Mouse (Mus musculus) ES-Bruce4 (cell line): Measurements from ENCODE around the gene Hoxb1. TPM values are rescaled to one million over a fixed set of nuclear protein-coding genes. Genes with fewer than 3 reads are reported as not detected.

Experiments used
- H3K27ac ChIP-seq: 2 replicates; pipeline ENCODE4 v1.5.1; 2012; ENCODE audit warnings: low read length, inconsistent platforms; ENCODE audit not compliant: insufficient read depth
- H3K27me3 ChIP-seq: 2 replicates; pipeline ENCODE4 v1.6.1; 2012; ENCODE audit warnings: mild to moderate bottlenecking, low read length, inconsistent platforms; ENCODE audit not compliant: control insufficient read depth, poor library complexity, insufficient read depth, severe bottlenecking
- H3K36me3 ChIP-seq: 2 replicates; pipeline ENCODE4 v1.6.1; 2012; ENCODE audit warnings: inconsistent platforms, mild to moderate bottlenecking, low read length, moderate library complexity; ENCODE audit not compliant: control insufficient read depth, poor library complexity, insufficient read depth, severe bottlenecking
- H3K4me1 ChIP-seq: one replicate; pipeline ENCODE4 v1.8.1; 2011; ENCODE audit warnings: low read length; ENCODE audit not compliant: control insufficient read depth, insufficient read depth
- H3K4me3 ChIP-seq: 2 replicates; pipeline ENCODE4 v1.5.1; 2011; ENCODE audit warnings: low read depth, mild to moderate bottlenecking, low read length
- H3K9ac ChIP-seq: 2 replicates; pipeline ENCODE4 v1.6.1; 2012; ENCODE audit warnings: low read depth, mild to moderate bottlenecking, inconsistent platforms; ENCODE audit not compliant: poor library complexity, severe bottlenecking
- H3K9me3 ChIP-seq: replicated peaks from 2 replicates; pipeline ENCODE4 v1.6.1; 2012; ENCODE audit warnings: mild to moderate bottlenecking, low read length, inconsistent platforms; ENCODE audit not compliant: control insufficient read depth, poor library complexity, insufficient read depth, severe bottlenecking
- CTCF ChIP-seq: IDR thresholded peaks from one replicate; pipeline ENCODE4 v1.8.1; 2011; ENCODE audit warnings: low read depth, low read length
- EP300 ChIP-seq: IDR thresholded peaks from 2 replicates; pipeline ENCODE4 v1.6.1; 2011; ENCODE audit warnings: low read depth, low read length; ENCODE audit not compliant: insufficient read depth
- POLR2A ChIP-seq: IDR thresholded peaks from one replicate; pipeline ENCODE4 v1.8.1; 2011; ENCODE audit warnings: low read length; ENCODE audit not compliant: insufficient read depth
- polyA plus RNA-seq: library from polyadenylated mRNA; stranded (reverse); fragments of >200 nt; gene quantifications from 2 replicates; pipeline ENCODE4 v1.2.4, GENCODE M21; 2011; ENCODE audit warnings: low read depth; ENCODE audit not compliant: missing spikeins, insufficient read depth, insufficient read length

The Hoxb1 gene
- polyA plus RNA-seq, 1 experiment, result not detected

DNA sequence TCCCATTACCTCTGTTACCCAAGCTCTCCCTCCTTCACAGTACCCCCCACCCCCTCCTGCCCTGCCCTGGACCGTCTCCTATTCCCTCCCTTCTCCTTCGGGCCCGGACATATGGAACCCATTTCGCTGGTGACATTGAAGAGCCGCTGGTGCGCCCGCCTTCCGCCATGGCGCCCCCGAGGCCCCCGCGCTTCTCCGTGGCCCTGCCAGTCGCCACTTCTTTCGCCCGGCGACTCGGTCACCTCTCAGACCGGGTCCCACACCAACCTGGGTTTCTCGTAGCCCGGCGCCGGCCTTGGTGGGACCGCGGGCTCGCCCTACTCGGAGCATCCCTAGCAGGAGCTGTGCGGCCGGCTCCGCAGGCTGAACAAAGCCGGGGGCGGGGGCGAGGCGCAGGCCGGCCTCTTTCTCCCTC lies 32.9 kb upstream of the Hoxb1 start:
- Histone ChIP-seq H3K36me3 (no peaks in the 10 kb centered on the region), H3K4me3 (peak overlapping the region; percentile 24), H3K27ac (no peak overlapping the region), H3K9ac (0 out of 2 replicates have a peak overlapping the region, but pooled peaks have one; percentile 18), H3K4me1 (peaks cover 2% of the 10 kb centered on the region), H3K27me3 (peaks cover 61% of the 10 kb centered on the region), H3K9me3 (no peaks in the 10 kb centered on the region)
- no peak for TF ChIP-seq POLR2A

DNA sequence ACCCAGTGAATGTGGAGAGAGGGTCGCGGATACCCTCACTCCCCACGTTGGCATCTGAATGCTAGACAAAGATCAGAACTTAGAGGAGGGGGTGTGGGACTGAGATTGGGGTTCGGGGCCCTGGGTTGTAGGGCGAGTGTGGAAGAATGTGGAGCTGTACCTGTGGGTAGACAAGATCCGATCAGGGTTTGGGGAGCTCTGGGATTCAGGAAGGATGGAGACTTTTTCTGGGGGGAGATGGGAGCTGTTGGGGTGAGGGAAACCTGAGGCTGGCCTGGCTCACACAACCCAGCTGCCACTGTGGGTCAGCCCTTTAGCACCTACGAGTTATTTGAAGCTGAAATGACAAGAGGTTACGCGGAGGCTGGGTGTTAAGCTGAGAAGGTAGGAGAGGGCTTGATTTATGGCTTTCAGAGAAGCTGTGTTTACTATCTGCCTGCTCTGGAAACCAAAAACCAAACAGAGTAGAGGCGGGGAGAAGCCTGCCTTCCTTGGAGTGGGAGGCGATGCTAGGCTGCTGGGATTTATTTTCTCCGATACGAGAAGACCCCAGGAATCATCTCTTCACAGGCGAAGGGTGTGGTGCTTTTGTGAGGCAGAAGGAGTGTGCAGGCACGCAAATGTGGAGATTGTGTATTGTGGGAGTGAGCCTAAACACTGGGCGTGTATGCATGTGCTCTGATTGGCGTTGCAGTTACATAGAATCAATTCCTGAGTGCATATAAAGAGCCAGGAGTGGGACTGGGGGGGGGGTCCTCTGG lies 32.1 kb upstream of the Hoxb1 start:
- Histone ChIP-seq H3K9me3 (no peaks in the 10 kb centered on the region), H3K4me3 (0 out of 2 replicates have a peak overlapping the region, but pooled peaks have one; percentile 24), H3K9ac (no peak overlapping the region), H3K36me3 (no peaks in the 10 kb centered on the region), H3K4me1 (peaks cover 2% of the 10 kb centered on the region), H3K27me3 (peaks cover 61% of the 10 kb centered on the region), H3K27ac (no peak overlapping the region)
- TF ChIP-seq POLR2A (no peak), CTCF (no peak), EP300 (no peak)

DNA sequence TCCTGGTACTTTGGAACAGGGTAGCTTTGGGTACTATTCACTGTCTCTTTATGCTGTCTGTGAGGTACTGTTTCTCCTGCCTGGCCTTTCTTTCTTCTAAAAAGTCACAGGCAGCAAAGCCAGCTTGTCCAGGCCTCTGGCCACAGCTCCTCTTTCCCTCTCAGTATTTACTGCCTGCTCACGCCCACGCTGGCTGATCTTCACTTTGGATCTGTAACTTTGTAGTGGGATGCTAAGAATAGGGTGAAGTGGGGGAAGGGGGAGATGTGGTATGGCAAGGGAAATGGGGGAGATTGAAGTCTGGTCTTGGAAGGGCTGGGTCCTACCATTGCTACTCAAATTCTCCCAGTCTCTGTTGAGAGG lies 31.6 kb upstream of the Hoxb1 start:
- Histone ChIP-seq H3K9me3 (no peaks in the 10 kb centered on the region), H3K4me1 (peaks cover 2% of the 10 kb centered on the region), H3K27me3 (peaks cover 62% of the 10 kb centered on the region), H3K36me3 (no peaks in the 10 kb centered on the region), H3K27ac (no peak overlapping the region), H3K9ac (no peak overlapping the region), H3K4me3 (no peak overlapping the region)
- TF ChIP-seq EP300, result no peak
- no peak for TF ChIP-seq POLR2A
- no peak for TF ChIP-seq CTCF

DNA sequence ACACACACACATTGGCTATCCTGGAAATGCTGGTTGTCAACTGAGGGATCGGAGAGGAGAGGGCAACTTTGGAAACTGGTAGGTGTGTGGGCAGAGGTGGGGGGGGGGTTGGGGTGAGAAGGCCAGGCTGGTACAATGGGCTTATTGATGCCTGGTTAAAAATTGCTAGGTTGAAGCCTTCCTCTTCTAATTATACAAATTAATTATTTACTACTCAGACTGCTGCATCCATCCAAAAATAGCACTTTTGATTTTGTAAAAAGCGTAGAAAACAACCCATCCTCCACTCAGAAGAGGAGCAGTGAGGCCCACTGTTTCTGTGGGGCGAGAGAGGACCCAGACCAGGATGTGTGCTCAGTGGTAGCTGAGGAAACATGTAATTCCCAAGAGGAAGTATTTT lies 30.6 kb upstream of the Hoxb1 start:
- Histone ChIP-seq H3K9ac (no peak overlapping the region), H3K27ac (no peak overlapping the region), H3K27me3 (peaks cover 67% of the 10 kb centered on the region), H3K4me3 (no peak overlapping the region), H3K9me3 (no peaks in the 10 kb centered on the region), H3K36me3 (no peaks in the 10 kb centered on the region), H3K4me1 (peaks cover 2% of the 10 kb centered on the region)
- TF ChIP-seq EP300, result no peak
- no peak for TF ChIP-seq CTCF
- TF ChIP-seq POLR2A, result no peak

DNA sequence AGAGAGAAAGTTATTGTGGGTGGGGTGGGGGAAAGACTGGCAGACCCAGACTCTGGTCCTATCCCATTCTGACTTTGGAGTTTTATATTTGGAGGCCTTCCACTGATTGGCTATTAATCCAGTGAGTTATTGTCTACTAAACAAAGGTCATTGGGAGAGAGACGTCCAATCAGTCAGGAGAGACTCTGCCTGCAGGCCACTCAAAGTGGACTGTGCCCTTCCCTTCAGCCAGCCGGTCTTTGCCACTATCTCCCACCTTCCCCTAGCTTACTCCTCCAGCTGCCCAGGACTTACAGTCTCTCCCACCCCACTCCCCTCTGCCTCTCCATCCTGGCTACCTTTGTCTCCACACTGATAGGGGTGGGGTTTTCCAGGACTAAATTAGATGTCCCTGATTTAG lies 29.0 kb upstream of the Hoxb1 start:
- TF ChIP-seq EP300 (no peak), POLR2A (no peak), CTCF (no peak)
- Histone ChIP-seq H3K9ac (no peak overlapping the region), H3K4me3 (no peak overlapping the region), H3K4me1 (peaks cover 2% of the 10 kb centered on the region), H3K27ac (no peak overlapping the region), H3K27me3 (peaks cover 72% of the 10 kb centered on the region), H3K36me3 (no peaks in the 10 kb centered on the region), H3K9me3 (no peaks in the 10 kb centered on the region)

DNA sequence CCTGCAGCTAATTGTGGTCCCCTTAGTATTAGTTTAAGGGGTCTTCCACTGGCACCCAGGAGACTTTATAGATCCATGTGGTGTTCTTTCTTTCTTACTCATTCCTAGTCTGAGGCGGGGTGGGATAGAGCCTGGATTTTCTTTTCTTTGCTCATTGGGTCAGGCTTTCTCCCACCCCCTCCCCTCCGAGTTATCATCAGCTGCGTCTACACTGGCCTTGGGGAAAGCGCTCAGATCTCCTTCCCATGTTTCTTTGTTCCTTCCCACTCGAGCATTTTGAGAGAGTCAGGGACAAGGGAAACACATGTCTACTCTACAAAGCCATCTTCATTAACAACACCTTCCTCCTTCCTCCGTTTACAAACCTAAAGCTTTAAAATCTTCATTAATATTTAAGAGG lies 28.5 kb upstream of the Hoxb1 start:
- no peak for TF ChIP-seq POLR2A
- no peak for TF ChIP-seq CTCF
- no peak for TF ChIP-seq EP300
- H3K9me3 ChIP-seq, result no peaks in the 10 kb centered on the region
- no peak overlapping the region for H3K4me3 ChIP-seq
- H3K27ac ChIP-seq, result no peak overlapping the region
- no peak overlapping the region for H3K9ac ChIP-seq
- H3K27me3 ChIP-seq, result peaks cover 71% of the 10 kb centered on the region
- no peaks in the 10 kb centered on the region for H3K36me3 ChIP-seq
- no peaks in the 10 kb centered on the region for H3K4me1 ChIP-seq
